Mouse (Mus musculus) myocyte (in vitro differentiated cells): ENCODE data around the gene Ccr9.

Experiments used
- E2F4 ChIP-seq: IDR thresholded peaks from one replicate; pipeline ENCODE4 v1.6.1; 2011; ENCODE audit warnings: mild to moderate bottlenecking, control low read depth, moderate library complexity; ENCODE audit not compliant: insufficient read depth
- MAX ChIP-seq: IDR thresholded peaks from one replicate; pipeline ENCODE4 v1.6.1; 2011; ENCODE audit warnings: low read depth, mild to moderate bottlenecking, control low read depth
- MYOD1 ChIP-seq, 3 experiments: IDR thresholded peaks; one replicate each; pipeline ENCODE4 v1.6.1; 2011; ENCODE audit warnings: control low read depth in 2 of 3, low read depth in 2 of 3, mild to moderate bottlenecking in 2 of 3, moderate library complexity in 1 of 3; ENCODE audit not compliant: insufficient read length in 2 of 3, control insufficient read depth in 1 of 3
- MYOG ChIP-seq, 3 experiments: IDR thresholded peaks; one replicate each; pipeline ENCODE4 v1.6.1; 2011; ENCODE audit warnings: control low read depth in 2 of 3, low read depth in 2 of 3, mild to moderate bottlenecking in 2 of 3; ENCODE audit not compliant: insufficient read length in 2 of 3, control insufficient read depth in 1 of 3, insufficient read depth in 1 of 3
- POLR2A ChIP-seq: IDR thresholded peaks from one replicate; pipeline ENCODE4 v1.6.1; 2011; ENCODE audit warnings: low read depth, mild to moderate bottlenecking, control low read depth, moderate library complexity; ENCODE audit not compliant: insufficient read length
- TCF12 ChIP-seq: IDR thresholded peaks from one replicate; pipeline ENCODE4 v1.6.1; 2011; ENCODE audit warnings: mild to moderate bottlenecking, control low read depth; ENCODE audit not compliant: poor library complexity, insufficient read depth, severe bottlenecking
- USF1 ChIP-seq: IDR thresholded peaks from one replicate; pipeline ENCODE4 v1.6.1; 2011; ENCODE audit warnings: low read depth, mild to moderate bottlenecking, control low read depth, moderate library complexity

DNA sequence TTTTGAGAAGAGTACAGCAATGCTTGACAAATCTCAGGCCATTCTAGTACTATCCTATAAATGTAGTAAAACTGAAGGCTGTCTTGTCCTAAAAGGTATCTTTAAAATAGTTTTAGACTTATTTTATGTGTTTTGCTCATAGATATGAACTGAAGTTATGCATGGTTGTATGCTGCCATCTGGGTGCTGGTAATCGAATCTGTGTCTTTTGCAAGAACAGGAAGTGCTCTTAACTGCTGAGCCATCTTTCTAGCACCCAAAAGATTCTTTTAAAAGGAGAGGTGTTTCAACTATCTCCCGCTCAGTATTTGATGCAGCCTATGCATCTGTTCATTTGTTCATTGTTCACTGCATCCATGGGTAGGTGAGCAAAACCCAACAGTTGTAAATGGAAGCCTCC is 127.0 kb downstream of the Ccr9 start:
- TF ChIP-seq MYOD1 (IDR thresholded peaks at IDR 0.05; ENCODE audit: control insufficient read depth in 1 of 3, insufficient read length in 2 of 3, low read depth in 2 of 3) = no peak
- no peak for TF ChIP-seq POLR2A
- no peak for TF ChIP-seq MYOG (IDR thresholded peaks at IDR 0.05; ENCODE audit: control insufficient read depth in 1 of 3, insufficient read depth in 1 of 3, insufficient read length in 2 of 3, low read depth in 2 of 3)
- no peak for TF ChIP-seq USF1
- TF ChIP-seq TCF12 = no peak
- no peak for TF ChIP-seq E2F4
- TF ChIP-seq MAX = no peak
